In the genomic region with DNA sequence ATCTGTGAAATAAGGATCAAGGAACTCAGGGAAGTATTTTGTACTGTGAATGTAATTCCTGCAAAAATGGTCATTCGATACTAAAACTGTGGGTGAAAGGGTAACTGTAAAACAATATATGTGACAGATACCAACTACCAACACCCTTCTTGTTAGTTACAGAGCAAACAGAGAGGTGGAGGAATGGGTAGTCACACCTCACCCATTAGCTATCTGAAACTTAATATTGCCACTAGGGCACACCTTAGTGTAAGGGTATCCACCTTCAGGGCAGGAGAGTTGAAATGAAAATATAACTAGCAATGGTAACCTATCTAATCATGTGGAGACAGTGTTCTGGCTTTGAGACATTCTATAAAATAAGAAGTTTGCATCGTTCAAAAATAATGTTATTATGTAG, we compare ENCODE assay signal across 29 mouse cellular contexts.
"Had no signal": no experiment of that assay in that cellular context is flagged by ENCODE, and none has a peak within 500 bp of the region (broad histone marks: within the 10 kb centered on the region; RNA-seq: fewer than 3 reads in every experiment).

No protein-coding gene starts in this region.

- DNase-seq: cerebellum, adult 2 months; cerebellum, adult 8-10 months; cerebellum, adult 9-10 months; cerebellum, adult 9-11 months; cerebellum, postnatal 10 days; cerebellum, postnatal 14 days; cerebellum, postnatal 25 days; cerebellum, postnatal 36 days; embryo, embryonic 11 days; forebrain, postnatal 0 days; gastrocnemius, adult 2 months; gastrocnemius, postnatal 10 days; gastrocnemius, postnatal 14 days; gastrocnemius, postnatal 25 days; gastrocnemius, postnatal 36 days; heart, adult 11 months; heart, adult 18-20 months; heart, adult 2 months had no signal

- H3K9me3 ChIP-seq: embryonic facial prominence, embryonic 10.5 days; embryonic facial prominence, embryonic 12.5 days; embryonic facial prominence, embryonic 13.5 days; embryonic facial prominence, embryonic 15.5 days; forebrain, embryonic 10.5 days; forebrain, embryonic 12.5 days; forebrain, embryonic 13.5 days; forebrain, embryonic 15.5 days had no signal

- H3K4me2 ChIP-seq: embryonic facial prominence, embryonic 12.5 days; embryonic facial prominence, embryonic 13.5 days; embryonic facial prominence, embryonic 15.5 days; forebrain, embryonic 12.5 days; forebrain, embryonic 13.5 days; forebrain, embryonic 15.5 days had no signal

- H3K4me3 ChIP-seq: embryonic facial prominence, embryonic 10.5 days; embryonic facial prominence, embryonic 12.5 days; embryonic facial prominence, embryonic 13.5 days; embryonic facial prominence, embryonic 15.5 days; erythroblast, embryonic 14.5 days; forebrain, embryonic 10.5 days; forebrain, embryonic 12.5 days; forebrain, embryonic 13.5 days; forebrain, embryonic 15.5 days; gastrocnemius, adult 2 months; heart, adult 2 months had no signal

- H3K4me1 ChIP-seq: embryonic facial prominence, embryonic 10.5 days; embryonic facial prominence, embryonic 12.5 days; embryonic facial prominence, embryonic 13.5 days; embryonic facial prominence, embryonic 15.5 days; forebrain, embryonic 10.5 days; forebrain, embryonic 12.5 days; forebrain, embryonic 13.5 days; forebrain, embryonic 15.5 days had no signal

- ATAC-seq: forebrain, embryonic 13.5 days; forebrain, embryonic 14.5 days; forebrain, embryonic 15.5 days; forebrain, embryonic 16.5 days; forebrain, postnatal 0 days had no signal

- H3K27me3 ChIP-seq: embryonic facial prominence, embryonic 12.5 days; embryonic facial prominence, embryonic 13.5 days; embryonic facial prominence, embryonic 15.5 days; forebrain, embryonic 12.5 days; forebrain, embryonic 13.5 days; forebrain, embryonic 15.5 days had no signal

- H3K36me3 ChIP-seq: embryonic facial prominence, embryonic 10.5 days; embryonic facial prominence, embryonic 12.5 days; embryonic facial prominence, embryonic 13.5 days; embryonic facial prominence, embryonic 15.5 days; forebrain, embryonic 10.5 days; forebrain, embryonic 12.5 days; forebrain, embryonic 15.5 days had no signal

- H3K27ac ChIP-seq: embryonic facial prominence, embryonic 10.5 days; embryonic facial prominence, embryonic 12.5 days; embryonic facial prominence, embryonic 13.5 days; embryonic facial prominence, embryonic 15.5 days; forebrain, embryonic 10.5 days; forebrain, embryonic 12.5 days; forebrain, embryonic 13.5 days; forebrain, embryonic 15.5 days; gastrocnemius, adult 2 months; heart, adult 2 months had no signal

- H3K9ac ChIP-seq: embryonic facial prominence, embryonic 12.5 days; embryonic facial prominence, embryonic 13.5 days; embryonic facial prominence, embryonic 15.5 days; forebrain, embryonic 12.5 days; forebrain, embryonic 13.5 days; forebrain, embryonic 15.5 days; forebrain, postnatal 0 days had no signal
